Mouse (Mus musculus) thymus, postnatal 10 days (tissue): ENCODE data around the gene Gm11562.
A peak's percentile ranks its signal among the peaks of the same experiment; 100 is the strongest.

ENCODE experiments used
- DNase-seq, 2 experiments: peaks; one replicate each; pipeline ENCODE4 v3.0.0; 2021; ENCODE audit warnings: low spot score in 2 of 2

The Gm11562 gene

GRCm38 (mm10) chr11:99585096-99585495 is 35.1 kb downstream of the Gm11562 start:
- DNase-seq = no peak

GRCm38 (mm10) chr11:99583245-99583704 is 37.0 kb downstream of the Gm11562 start, which contains the start of gene Krtap1-4:
Krtap1-4 (minus strand) TSS chr11:99583654.
- no peak for DNase-seq

GRCm38 (mm10) chr11:99581564-99581963 is 38.7 kb downstream of the Gm11562 start:
- DNase-seq = no peak

- no peak for DNase-seq
Measured at GRCm38 (mm10) chr11:99581051-99581450, 39.2 kb downstream of the Gm11562 start.

GRCm38 (mm10) chr11:99580636-99581035 is 39.6 kb downstream of the Gm11562 start, which contains the start of gene Krtap1-5:
Krtap1-5 (minus strand) TSS chr11:99581016.
- no peak for DNase-seq

GRCm38 (mm10) chr11:99574106-99574505 is 46.1 kb downstream of the Gm11562 start:
- DNase-seq = peak; percentile 23 to 65

- no peak for DNase-seq
Measured at GRCm38 (mm10) chr11:99573164-99573563, 47.1 kb downstream of the Gm11562 start.
